Mouse (Mus musculus) lung, postnatal 14 days (tissue): ENCODE data around the gene Srebf2.

Experiments
- DNase-seq: peaks from one replicate; pipeline ENCODE4 v3.0.0; 2021

Gene Srebf2

DNA sequence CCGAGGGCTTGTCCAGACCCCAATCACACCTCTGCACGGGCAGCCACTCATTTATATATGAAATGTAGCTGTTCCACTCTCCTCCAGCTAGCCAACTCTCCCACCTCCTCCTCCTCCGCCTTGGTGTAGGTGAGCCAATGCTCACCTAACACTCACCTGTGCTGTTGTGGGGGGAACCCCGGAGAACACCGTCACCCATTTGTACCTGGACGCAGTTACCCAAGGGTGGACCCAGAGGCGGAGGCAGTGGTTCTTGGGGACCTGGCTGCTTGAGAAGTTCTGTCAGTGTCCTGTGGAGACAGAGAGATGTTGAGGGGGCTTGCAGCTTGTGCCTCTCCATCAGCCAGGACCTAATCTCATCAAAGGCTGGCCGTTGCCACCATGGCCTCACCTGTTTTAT, 61.3 kb downstream of the Srebf2 start:
- no peak for DNase-seq

DNA sequence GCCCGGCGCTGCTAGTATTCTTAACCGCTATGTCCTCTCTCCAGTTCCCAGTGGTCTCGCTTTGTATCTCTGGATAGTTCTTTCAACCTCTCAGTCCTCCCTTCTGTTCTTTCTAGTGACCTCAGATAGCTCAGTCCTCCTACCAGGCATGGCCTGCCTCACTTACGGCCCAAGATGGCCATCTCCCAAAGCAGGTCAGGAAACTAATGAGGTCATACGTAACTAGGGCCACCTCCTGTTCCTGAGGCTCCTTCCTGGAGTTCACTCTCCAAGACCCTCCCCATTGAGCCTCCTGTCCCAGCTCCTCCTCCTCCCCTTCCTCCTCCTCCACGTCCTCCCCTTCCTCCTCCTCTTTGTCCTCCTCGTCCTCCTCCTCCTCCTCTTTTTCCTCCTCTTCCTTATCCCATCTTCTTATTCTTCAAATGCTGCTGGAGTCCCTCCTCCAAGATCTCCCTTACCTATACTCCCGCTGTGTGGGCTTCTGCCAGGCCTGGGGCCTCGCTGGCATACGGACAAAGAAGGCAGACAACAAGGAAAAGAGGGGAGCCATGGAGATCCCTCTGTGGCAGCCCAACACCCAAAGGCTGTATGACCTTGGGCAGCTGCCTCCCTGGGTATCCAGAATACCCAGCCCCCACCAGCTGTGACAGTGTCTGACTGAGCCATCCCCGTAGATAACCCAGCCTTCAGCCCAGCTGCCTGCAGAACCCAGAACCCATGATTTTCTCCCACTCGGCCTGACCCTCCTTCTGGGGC, 62.5 kb downstream of the Srebf2 start:
- DNase-seq = no peak

DNA sequence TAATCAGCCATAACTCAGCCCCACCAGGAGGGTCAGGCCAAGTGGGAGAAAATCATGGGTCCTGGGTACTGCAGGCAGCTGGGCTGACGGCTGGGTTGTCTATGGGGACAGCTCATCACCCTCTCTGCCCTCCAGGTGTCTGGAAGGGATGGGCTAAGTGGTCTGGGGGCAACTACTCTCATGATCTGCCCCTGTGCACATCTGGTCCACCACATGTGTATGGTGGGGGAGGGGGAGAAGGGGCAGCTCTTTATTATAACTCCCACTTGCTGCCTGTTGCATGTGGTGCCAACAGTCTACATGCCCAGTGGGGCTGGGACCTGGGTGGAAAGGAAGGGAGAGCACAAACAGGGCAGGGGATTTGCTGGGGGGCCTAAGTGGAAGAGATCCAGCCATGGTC, 63.8 kb downstream of the Srebf2 start:
- no peak for DNase-seq

DNA sequence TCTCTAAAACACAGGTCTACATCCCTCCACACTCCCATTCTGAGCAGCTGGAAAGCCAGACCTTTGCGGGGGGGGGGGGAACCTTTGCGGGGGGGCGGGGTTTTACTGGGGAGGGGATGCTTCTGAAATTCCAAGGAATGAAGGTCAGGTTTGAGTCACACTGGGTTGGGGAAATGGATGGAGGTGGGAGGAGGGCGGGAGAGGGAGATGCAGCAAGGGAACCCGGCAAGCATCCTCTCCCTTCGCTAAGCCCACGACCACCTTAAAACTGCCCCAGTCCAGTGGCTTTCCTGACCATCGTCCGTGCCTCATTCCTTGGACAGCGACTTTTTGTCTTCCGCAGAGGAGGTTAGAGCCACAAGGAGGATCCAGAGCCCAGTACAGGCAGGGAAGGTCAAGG, 64.3 kb downstream of the Srebf2 start:
- DNase-seq = no peak

DNA sequence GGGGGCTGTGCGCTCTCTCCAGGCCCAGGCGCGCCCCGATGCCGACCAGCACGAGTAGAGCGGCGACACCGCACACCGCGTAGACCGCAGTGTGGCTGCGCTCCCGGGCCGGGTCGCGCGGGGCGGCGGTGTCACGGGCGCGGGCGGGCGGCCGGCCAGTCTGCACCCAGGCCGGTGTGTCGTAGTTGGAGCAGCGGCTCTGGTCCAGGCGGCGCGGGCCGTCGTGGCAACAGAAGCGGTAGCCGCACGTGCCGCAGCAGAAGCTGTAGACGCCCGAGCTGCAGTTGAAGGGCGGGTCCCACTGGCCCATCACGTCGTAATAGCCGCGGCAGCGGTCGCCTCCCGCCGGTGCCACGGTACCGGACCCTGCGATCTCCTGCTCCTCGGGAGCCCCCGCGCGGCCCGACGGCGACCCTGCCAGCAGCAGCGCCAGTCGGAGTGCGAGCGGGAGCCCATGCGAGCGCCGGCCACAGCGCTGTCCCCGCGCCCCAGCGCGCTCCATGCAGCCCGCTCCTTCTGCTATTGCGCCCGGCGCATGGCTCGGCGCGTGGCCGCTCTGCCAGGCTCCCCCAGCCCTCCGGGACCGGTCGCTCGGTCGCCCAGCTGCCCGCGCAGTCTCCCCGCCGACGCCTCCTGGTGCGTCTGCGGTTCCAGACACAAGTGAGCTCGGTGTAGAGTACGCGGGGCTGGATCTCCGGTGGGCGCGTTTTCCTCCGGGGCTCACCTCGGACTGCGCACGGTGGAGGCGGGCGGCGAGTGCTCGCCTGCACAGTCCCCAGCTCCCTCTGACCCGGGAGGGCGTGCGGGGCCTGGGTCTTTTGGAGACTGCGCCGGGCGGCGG, 65.2 kb downstream of the Srebf2 start:
- DNase-seq = no peak

DNA sequence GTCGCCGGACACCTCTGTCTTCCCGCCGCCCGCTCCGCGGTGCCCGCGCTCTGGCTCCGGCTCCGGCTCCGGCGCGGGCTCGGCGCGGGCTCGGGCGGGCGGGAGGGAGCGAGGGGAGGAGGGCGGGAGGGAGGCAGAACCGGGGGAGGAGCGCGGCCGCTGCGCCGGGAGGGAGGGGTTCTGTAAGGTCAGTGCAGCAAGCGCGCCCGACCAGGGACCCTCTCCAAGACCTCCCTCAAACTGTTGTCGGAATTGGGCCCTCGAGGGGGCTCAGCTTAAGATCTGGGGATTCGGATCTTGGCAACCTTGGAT, 65.7 kb downstream of the Srebf2 start, which contains the start of gene Shisa8:
Gene Shisa8, minus strand, starts transcription at position 64 of the 312 bp plus-strand sequence.
- no peak for DNase-seq

DNA sequence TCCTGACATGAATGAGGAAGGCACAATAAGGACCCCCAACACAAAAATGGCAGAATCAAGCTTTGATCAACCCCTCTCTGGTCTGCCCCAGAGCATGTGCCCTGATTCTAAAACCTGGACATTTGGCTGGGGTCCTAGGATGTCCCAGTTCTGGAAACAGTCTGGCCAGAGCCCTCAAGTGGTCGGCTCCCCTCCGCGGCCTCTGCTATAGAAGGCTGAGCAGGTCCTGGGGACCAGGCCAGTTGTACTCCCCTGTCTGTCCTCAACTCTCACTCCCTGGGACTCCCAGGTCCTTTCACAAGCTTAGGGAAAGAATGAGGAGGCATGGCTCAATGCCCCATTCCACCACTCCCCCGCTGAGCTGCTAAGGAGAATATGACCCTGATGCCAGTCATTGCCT, 66.2 kb downstream of the Srebf2 start:
- DNase-seq = no peak

DNA sequence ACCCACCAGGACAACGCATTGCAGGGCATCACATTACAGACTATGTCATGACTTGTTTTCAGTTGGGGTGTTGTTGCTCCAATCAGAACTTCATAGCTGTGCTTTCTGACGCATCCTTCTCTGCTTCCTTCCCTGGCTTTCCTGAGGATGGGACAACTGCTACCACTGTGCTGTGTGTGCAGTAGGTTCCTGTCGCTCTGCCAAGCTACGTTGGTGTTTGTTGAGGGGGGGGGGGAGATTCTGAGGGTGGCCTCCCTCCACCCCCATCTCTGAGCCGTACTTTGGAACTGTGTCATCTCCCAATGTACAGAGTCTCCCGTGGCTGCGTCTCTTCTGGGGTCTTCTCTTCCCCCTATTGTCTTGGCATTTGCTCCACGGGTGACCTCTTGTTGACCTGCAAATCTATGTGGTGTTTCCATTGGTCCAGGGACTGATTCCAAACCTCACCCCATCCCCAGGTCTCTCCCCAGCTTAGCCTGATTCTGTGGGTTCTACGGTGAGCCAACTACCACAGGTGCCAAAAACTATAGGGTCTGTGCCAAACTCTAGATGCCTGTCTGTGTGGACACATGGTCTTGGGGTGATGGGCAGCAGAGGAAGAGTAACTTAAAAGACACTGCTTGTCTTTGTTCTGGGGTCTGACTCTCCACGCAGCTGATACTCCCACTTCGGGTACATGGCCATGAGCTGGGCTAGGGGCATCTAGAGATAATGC, 68.5 kb downstream of the Srebf2 start:
- DNase-seq = no peak

DNA sequence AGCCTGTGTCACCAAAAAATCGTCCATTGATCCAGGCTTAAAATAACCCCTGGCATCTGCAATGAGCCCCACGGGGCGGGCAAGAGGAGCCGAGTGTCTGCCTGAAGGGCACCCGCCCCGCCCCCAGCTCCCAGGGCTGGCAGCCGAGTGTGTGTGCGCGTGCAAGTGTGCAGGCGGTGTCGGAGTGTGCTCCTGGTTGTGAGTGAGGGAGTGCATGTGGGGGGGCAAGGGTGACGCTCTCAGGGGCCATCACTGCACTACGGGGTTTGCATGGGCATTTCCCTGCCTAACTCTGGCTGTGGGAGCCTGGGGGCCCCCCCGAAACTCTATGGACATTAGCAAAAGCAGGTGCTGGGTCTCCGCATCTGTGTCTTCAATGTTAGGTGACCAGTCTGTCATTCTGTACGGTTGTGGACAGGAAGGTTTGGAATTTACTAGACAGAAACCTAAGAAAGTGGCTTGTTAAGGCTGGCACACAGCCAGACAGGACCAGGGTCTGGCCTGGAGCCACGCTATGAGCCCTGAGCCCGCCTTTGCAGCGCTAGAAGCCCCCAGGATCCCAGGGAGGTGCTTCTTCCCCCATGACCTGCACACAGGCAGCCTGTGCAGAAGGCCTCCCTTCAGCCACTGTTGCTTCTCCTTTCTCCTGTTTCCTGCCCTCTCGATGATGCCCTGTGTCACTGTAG, 69.3 kb downstream of the Srebf2 start:
- no peak for DNase-seq

DNA sequence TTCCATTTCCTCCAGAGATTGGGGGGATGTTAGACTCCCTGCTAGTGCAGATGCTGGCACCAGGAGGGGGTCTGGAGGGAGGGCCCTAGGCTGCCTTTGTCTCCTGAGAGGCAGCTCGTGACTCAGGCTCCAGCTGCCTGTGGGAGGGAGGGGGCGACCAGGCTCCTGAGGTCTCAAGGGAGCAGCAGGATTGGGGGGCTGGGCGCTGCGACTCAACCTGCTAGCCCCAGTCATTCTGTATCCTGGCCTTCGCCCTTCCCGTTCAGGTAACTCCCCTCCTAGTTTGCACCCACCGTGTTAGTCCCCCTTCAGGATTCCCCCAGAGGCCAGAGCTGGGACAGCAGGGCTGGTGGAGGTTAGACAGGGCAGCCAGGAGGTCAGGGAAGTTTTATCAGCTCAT, 70.1 kb downstream of the Srebf2 start:
- no peak for DNase-seq

DNA sequence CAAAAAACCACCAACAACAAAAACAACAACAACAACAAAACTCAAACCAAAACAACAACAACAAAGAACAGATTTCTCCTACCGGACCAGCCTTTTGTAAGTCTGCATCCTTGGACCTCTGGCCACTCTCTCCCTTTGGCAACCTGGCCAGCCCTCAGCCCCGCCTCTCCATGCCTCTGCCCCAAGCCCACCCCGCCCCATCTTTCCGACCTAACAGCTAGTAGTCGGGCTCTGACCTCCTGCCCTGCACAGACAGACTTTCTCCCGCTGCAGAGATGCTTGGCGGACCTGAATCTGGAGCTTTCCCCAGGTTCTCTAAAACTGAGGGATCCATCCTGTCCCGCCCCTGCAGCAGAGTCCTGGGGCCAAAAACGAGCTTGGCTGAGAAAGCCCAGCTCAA, 71.0 kb downstream of the Srebf2 start:
- no peak for DNase-seq

DNA sequence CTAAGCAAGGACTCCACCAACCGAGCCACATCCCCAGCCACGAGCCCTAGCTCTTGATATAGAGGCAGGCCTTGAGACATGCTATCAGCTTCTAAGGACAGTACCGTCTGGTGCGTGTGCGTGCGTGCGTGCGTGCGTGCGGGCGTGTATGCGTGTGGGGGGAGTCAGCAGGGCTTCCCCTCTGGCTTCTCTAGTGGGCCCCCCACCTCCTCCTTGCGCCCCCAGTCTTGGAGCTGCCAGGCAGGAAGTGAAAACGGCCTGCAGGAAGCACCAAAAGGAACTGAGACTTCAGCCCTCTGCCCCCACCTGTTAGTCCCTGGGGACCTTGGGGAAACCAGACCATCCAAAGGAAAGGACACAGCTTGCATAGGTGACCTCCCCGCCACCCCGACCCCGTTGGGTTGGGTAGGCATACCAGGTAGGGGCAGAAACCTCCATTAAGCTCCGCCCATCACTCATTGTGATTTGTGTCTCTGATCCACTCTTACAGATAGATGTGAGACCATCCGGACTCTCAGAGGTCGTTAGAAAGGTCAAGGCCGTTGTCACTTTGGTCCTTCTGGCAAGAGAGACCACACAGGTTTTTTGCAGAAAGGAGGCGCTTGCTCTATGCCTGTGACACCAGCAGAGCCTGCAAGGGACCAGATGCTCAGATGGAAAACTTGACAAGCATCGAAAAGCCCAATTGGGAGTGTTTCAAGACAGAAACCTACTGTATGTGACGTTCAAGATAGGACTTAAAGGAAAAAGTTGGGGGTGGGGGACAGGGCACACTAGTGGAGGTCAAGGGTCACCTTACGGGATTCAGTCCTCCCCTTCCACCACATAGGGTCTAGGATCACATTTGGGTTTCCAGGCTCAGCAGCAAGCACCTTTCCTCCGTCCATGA, 72.0 kb downstream of the Srebf2 start:
- no peak for DNase-seq

DNA sequence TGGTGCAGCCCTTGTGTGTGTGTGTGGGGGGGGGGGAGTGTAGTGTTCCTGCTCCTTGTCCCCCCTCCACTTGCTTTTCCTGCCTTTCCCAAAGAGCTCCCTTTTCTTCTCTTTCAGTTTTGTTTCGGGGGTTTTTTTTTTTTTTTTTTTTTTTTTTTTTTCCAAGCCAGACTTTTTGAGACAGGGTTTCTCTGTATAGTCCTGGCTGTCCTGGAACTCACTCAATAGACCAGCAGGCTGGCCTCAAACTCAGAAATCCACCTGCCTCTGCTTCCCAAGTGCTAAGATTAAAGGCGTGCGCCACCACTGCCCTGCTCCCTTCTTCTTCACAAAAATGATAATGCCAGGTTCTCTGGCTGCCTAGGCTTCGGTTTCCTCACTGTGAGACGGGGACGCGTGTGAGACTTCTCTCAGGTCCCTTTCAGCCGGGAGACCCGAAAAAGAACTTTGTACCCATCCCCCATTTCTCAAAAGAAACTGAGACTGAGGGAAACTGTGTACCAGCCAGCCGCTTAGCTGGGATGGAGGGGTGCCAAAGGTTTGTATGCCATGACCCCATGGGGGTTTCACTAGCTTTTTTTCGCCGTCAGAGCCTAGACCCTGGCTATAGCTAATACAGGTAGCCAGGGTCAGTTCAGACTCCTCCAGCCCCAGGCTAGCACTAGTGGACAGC, 73.2 kb downstream of the Srebf2 start:
- no peak for DNase-seq

DNA sequence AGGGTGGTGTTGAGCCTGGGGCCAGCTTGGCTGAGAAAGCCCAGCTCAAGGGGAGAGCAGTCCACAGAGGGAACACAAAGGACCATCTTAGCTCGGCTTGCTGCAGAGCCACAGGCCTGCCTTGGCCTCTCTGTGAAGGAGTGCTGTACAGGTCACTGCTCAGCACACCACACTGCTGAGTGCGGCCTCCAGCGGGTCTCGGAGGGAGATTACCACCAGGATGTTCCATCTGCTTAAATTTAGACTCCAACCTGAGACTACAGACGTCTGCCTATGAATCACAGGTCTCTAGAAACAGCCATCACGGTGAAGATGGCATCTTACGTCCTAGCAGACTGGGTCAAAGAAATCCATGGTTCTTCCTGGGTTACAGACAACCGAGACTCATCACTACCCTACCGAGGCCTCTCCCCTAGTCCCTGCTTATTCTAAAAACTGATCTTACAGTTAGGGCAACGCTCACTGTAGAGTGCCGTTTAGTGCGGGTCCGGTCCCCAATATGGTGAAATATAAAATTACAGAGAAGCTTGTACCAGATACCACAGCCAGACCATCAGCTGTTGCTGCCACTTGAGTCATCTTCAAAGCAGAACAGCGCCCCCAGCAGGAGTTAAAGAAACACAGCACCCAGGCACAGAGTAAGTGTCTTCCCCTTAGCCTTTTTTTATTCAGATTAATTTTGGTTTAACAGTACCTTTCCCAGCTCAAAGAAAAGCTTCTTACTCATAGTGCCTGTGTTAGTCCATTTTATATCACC, 74.3 kb downstream of the Srebf2 start:
- DNase-seq = no peak

DNA sequence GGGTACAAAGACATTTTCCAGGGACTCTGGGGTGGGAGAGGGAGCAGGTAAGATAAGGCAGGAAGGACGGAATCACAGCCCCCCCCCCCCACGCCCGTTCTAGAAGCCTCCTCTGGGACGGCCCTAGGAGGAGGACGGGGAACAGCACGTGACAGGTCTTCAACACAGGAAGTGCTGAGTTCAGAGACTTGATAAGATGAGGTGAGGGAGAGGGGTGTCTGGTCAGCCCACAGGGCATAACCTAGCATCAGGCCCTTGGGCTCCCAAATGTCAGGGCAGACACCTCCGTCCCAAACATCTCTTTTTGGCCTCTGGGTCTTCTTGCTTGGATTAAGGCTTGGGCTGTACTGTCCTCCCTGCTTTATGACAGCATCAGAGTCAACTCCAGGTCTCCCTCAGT, 76.3 kb downstream of the Srebf2 start:
- no peak for DNase-seq

DNA sequence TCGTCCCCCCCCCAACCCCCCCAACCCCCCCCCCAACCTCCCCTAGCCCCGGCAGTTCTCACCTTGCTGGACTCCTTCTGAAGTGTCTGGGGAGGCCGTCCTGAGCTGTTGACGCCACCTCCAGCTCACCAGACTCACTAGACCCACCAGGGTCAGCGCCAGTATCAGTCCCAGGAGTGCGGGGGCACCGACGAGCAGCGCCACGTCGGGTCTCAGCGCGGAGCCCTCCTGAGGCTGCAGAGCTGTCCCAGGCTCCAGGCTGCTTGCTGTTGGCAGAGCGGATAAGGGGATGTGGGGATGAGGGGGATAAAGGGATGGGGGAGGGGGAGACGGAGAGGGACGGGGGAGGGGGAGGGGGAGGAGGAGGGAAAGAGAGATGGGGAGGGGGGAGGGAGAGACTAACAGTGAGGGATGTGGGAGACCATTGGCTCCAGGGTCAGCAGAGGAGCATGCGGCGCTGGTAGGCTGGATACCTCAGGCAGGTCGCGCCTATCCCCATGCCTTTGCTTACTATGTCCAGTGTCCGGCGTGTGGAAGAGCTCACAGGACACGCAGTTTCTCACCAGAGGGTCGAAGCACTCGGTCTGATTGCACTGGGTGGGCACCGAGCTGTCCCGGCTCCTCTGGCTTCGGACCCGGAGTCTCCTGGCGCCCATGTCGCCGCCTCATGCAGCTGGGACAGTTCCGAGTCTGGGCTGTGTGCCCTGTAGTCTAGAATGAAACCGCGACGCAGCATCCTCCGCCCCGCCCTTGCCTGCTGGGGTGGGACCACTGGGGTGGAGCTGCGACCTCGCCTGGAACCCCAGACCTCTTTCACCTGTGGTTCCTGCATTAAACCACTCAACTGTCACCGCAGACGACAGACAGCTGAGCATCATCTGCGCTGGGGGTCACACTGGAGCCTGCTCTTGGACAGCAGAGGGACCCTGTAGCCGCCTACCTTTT, 76.9 kb downstream of the Srebf2 start, which contains the start of gene Tnfrsf13c:
Gene Tnfrsf13c, minus strand, starts transcription at position 713 of the 945 bp plus-strand sequence.
- peak; percentile 42 for DNase-seq

DNA sequence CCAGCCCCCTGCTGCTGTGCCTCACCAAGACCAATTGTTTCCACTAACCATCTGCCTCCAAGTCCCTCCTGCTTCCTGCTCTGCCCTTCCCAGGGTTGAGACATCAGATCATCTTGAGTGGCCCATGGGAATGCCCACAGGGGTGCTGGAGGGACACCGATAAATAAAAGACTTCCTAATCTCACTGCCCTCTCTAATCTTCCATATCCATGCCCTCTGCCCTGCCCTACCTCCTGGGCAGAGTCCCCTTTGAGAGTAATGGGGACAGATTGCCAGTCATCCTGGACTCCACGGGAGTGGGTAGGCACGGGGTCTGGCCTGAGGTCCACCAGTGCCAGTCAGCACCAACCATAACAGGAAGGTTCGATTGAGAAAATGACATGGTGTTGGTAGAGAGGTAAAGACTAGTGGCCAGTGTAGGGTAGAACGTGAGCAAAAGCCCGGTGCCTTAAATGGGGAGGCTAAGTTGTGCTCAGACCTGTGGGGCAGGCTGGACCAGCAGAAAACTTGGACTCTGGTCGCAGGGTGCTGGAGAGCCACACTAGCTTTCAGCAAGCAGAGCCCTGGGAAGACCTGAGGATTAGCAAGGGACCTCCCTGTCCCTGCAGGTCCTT, 77.7 kb downstream of the Srebf2 start:
- DNase-seq = no peak

DNA sequence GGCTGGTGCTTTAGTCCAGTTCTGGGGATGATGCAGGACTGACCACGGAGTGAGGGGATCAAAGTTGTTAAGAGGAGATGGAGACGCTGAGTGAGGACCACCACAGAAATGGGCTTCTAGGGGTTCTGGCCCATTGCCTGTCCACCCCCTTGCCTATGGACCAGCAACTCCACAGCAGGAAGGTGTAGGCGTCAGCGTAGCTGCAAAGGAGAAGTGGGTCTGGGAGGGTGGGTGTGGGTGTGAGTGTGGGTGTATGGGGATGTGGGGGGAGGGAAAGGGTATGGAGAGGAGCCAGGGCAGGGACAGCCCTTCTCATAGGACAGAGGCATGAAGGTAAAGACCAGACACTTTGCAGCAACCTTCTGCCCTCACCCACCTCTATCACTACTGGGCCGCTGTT, 78.8 kb downstream of the Srebf2 start:
- no peak for DNase-seq

DNA sequence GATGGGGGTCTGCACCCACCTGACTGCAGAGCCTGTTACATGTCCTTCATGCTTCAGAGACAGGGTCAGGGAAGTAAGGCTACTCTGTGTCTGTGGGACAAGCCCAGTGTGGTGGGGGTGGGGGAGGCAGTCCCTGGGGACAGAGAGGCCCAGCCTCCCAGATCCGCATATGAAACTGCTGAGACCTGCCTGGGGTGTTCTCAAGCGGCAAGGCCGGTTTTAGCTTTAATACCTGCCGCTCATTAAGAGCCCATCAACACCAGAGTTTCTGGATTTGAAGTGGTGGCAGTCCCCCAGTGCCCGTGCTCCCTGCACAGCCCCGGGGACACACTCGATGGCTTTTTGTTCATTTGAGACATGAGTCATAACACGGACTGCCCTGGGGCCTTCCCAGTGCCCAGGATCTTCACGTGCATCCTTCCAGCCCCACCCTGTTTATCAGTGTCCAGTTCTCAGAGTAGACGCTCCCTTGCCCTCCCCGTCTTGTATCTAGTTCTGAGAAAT, 82.6 kb downstream of the Srebf2 start:
- DNase-seq = no peak
